Mouse (Mus musculus) c-Kit-positive CD71-negative TER-119-negative erythroid progenitor cells, embryonic 14.5 days (primary cell): ENCODE measurements around the gene Pla1a.
"Not testable (repeated sequence)": the region's sequence is repeated elsewhere in the genome, so short reads cannot be mapped to it uniquely, and the experiment has no call there.

Experiments
- DNase-seq: peaks from one replicate; pipeline ENCODE4 v3.0.0-alpha.2; 2013; ENCODE audit warnings: low read depth

Pla1a gene

GRCm38 (mm10) chr16:38458600-38459280, 25.8 kb upstream of the Pla1a start:
- no peak for DNase-seq

GRCm38 (mm10) chr16:38456812-38457567, 24.0 kb upstream of the Pla1a start:
- DNase-seq: no peak

- DNase-seq: no peak
Measured at GRCm38 (mm10) chr16:38455511-38456418, 22.8 kb upstream of the Pla1a start, which contains the start of gene Cd80. Cd80 (plus strand) TSS chr16:38455561.

- DNase-seq: no peak
Measured at GRCm38 (mm10) chr16:38454533-38455254, 21.7 kb upstream of the Pla1a start.

GRCm38 (mm10) chr16:38453952-38454351, 21.0 kb upstream of the Pla1a start:
- no peak for DNase-seq

- DNase-seq: no peak
Measured at GRCm38 (mm10) chr16:38453203-38453553, 20.2 kb upstream of the Pla1a start.

- DNase-seq: peak; percentile 72
Measured at GRCm38 (mm10) chr16:38452442-38453202, 19.7 kb upstream of the Pla1a start, which contains the start of gene Adprh. Adprh (minus strand) TSS chr16:38452703.

GRCm38 (mm10) chr16:38451421-38452205, 18.7 kb upstream of the Pla1a start:
- DNase-seq: no peak

GRCm38 (mm10) chr16:38450707-38451106, 17.8 kb upstream of the Pla1a start:
- no peak for DNase-seq

GRCm38 (mm10) chr16:38448458-38448857, 15.5 kb upstream of the Pla1a start:
- no peak for DNase-seq

GRCm38 (mm10) chr16:38447366-38447765, 14.4 kb upstream of the Pla1a start:
- DNase-seq: no peak

GRCm38 (mm10) chr16:38446141-38446540, 13.2 kb upstream of the Pla1a start:
- not testable (repeated sequence) for DNase-seq

GRCm38 (mm10) chr16:38445576-38445975, 12.6 kb upstream of the Pla1a start:
- no peak for DNase-seq

GRCm38 (mm10) chr16:38445046-38445445, 12.1 kb upstream of the Pla1a start:
- DNase-seq: no peak

- no peak for DNase-seq
Measured at GRCm38 (mm10) chr16:38443721-38444464, 10.9 kb upstream of the Pla1a start.

GRCm38 (mm10) chr16:38442216-38442615, 9.3 kb upstream of the Pla1a start:
- no peak for DNase-seq

GRCm38 (mm10) chr16:38441611-38442010, 8.7 kb upstream of the Pla1a start:
- no peak for DNase-seq

- DNase-seq: no peak
Measured at GRCm38 (mm10) chr16:38440403-38440802, 7.5 kb upstream of the Pla1a start.

- no peak for DNase-seq
Measured at GRCm38 (mm10) chr16:38439190-38439589, 6.2 kb upstream of the Pla1a start.
